Comparison of ENCODE assay signal across 9 mouse cellular contexts in genomic region chr4:43959523-43960179, GRCm38 (mm10). TPM values are rescaled to one million over a fixed set of nuclear protein-coding genes. Genes with fewer than 3 reads are reported as not detected.
DNase-seq lines count a peak whose midpoint lies in the region; ATAC-seq lines count a peak whose summit lies in the region.
"Had no signal": no experiment of that assay in that cellular context is flagged by ENCODE, and none has a peak within 500 bp of the region (broad histone marks: within the 10 kb centered on the region; RNA-seq: fewer than 3 reads in every experiment).

No protein-coding gene starts in this region.

- H3K4me1 ChIP-seq in kidney, embryonic 16.5 days (ENCODE audit: insufficient read depth, low read length) = peaks cover 11% of the 10 kb centered on the region
- H3K4me1 ChIP-seq in forebrain, embryonic 10.5 days = peaks cover 44% of the 10 kb centered on the region

- H3K4me2 ChIP-seq in kidney, embryonic 16.5 days (replicated peaks; ENCODE audit: low read depth, low read length) = peak overlapping the region; percentile 95; the same call in 1 of the 2 replicates

- H3K27me3 ChIP-seq in kidney, embryonic 16.5 days (ENCODE audit: insufficient read depth, low read length) = peaks cover 5% of the 10 kb centered on the region; the same call in 1 of the 2 replicates
- peaks cover 71% of the 10 kb centered on the region for H3K27me3 ChIP-seq in forebrain, embryonic 10.5 days (ENCODE audit: poor library complexity, severe bottlenecking)

- 61% methylated on average over 9 of the region's 9 CpGs for WGBS in kidney, embryonic 16.5 days
- 74% methylated on average over 9 of the region's 9 CpGs for WGBS in forebrain, embryonic 10.5 days

- H3K9ac ChIP-seq in kidney, embryonic 16.5 days (replicated peaks; ENCODE audit: low read length) = no peak overlapping the region; the same call in 1 of the 2 replicates

- no peak for DNase-seq in kidney, adult 18-20 months
- peak; percentile 93 for DNase-seq in MEL-GATA-1-ER (ENCODE audit: extremely low read depth, low read depth)
- peak; percentile 85 for DNase-seq in induced T-regulatory cell, adult 2 months (ENCODE audit: low read depth)
- DNase-seq in adrenal gland, postnatal 4 days (ENCODE audit: low spot score in 2 of 2) = no peak
- no peak for DNase-seq in left cerebral cortex, adult 9 months (ENCODE audit: low spot score in 2 of 2)
- DNase-seq in forebrain, embryonic 10.5 days (ENCODE audit: extremely low spot score, low spot score) = no peak

- no peak overlapping the region for H3K4me3 ChIP-seq in kidney, embryonic 16.5 days (ENCODE audit: low read length)
- H3K4me3 ChIP-seq in forebrain, embryonic 10.5 days = no peak overlapping the region

- H3K9me3 ChIP-seq in kidney, embryonic 16.5 days (ENCODE audit: low read length) = no peaks in the 10 kb centered on the region
- H3K9me3 ChIP-seq in forebrain, embryonic 10.5 days = no peaks in the 10 kb centered on the region

- ATAC-seq in kidney, embryonic 16.5 days (ENCODE audit: low FRiP score, low TSS enrichment) = no peak
- ATAC-seq in monocyte, adult 5-6 weeks (replicated peaks; ENCODE audit: insufficient number of reproducible peaks, low FRiP score, low TSS enrichment, poor library complexity, severe bottlenecking) = peak; percentile 13; the same call in 1 of the 2 replicates

- no peak overlapping the region for H3K27ac ChIP-seq in kidney, embryonic 16.5 days (ENCODE audit: low read length)
- H3K27ac ChIP-seq in forebrain, embryonic 10.5 days = no peak overlapping the region

- H3K36me3 ChIP-seq in kidney, embryonic 16.5 days (ENCODE audit: insufficient read depth, low read length) = no peaks in the 10 kb centered on the region
- H3K36me3 ChIP-seq in forebrain, embryonic 10.5 days (replicated peaks) = no peaks in the 10 kb centered on the region

RNA-seq across cellular contexts. Expression of gene Glipr2, which starts 2.5 kb away (rescaled TPM):
- 82.1 and 86.3 TPM in 2 replicates for polyA plus RNA-seq in kidney, embryonic 16.5 days (2015; fragmentation: Nextera tagmentation; extraction: Ambion mirVana)
- 116 to 119 TPM (median 118 TPM) in 3 replicates for total RNA-seq in monocyte, adult 5-6 weeks (2017)
- total RNA-seq in adrenal gland, postnatal 4 days (2021) = 10 to 100 TPM; 14.6 to 18.0 TPM
- polyA plus RNA-seq in forebrain, embryonic 10.5 days (2016; fragmentation: Nextera tagmentation; extraction: Ambion mirVana) = 52.7 and 52.8 TPM in 2 replicates

RNA-seq across cellular contexts. Expression of gene Ccin, which starts 23.6 kb away (rescaled TPM):
- polyA plus RNA-seq in kidney, embryonic 16.5 days (2015; fragmentation: Nextera tagmentation; extraction: Ambion mirVana) = not detected in 2 replicates
- 0.39 TPM in 1 of 3 replicates, not detected in the others for total RNA-seq in monocyte, adult 5-6 weeks (2017)
- under 1 TPM in 1 of 2 experiments, not detected in 1; 0.20 TPM for total RNA-seq in adrenal gland, postnatal 4 days (2021)
- not detected in 2 replicates for polyA plus RNA-seq in forebrain, embryonic 10.5 days (2016; fragmentation: Nextera tagmentation; extraction: Ambion mirVana)
- total RNA-seq: heart, adult 18-20 months had no signal

RNA-seq across cellular contexts. Expression of gene Clta, which starts 44.6 kb away (rescaled TPM):
- polyA plus RNA-seq in kidney, embryonic 16.5 days (2015; fragmentation: Nextera tagmentation; extraction: Ambion mirVana) = 225 and 232 TPM in 2 replicates
- total RNA-seq in monocyte, adult 5-6 weeks (2017) = 320 to 466 TPM (median 446 TPM) in 3 replicates
- 100 to 1,000 TPM; 202 to 211 TPM for total RNA-seq in adrenal gland, postnatal 4 days (2021)
- 176 and 179 TPM in 2 replicates for polyA plus RNA-seq in forebrain, embryonic 10.5 days (2016; fragmentation: Nextera tagmentation; extraction: Ambion mirVana)

Comparison
In these comparisons a context has a peak if more than half of its experiments do, and no peak if none do; other contexts are left out.
1. DNase-seq: peak in MEL-GATA-1-ER (single experiment) and induced T-regulatory cell, adult 2 months (single experiment); none in kidney, adult 18-20 months (single experiment), adrenal gland, postnatal 4 days (0 of 2), left cerebral cortex, adult 9 months (0 of 2) and forebrain, embryonic 10.5 days (single experiment).